Mouse (Mus musculus) embryonic facial prominence, embryonic 12.5 days (tissue): ENCODE data around the gene Pira2. TPM values are rescaled to one million over a fixed set of nuclear protein-coding genes. Genes with fewer than 3 reads are reported as not detected.
"Not testable (repeated sequence)": the region's sequence is repeated elsewhere in the genome, so short reads cannot be mapped to it uniquely, and the experiment has no call there.

Experiments
- ATAC-seq: fragments of 200-750 bp; cut with Nextera tagmentation; 2 replicates; pipeline ENCODE4 v1.8.0; 2017; ENCODE audit not compliant: insufficient number of reproducible peaks, insufficient read depth, low FRiP score, low TSS enrichment
- H3K27ac ChIP-seq: fragments of 300-500 bp; sonication (generic); 2 replicates; pipeline ENCODE4 v1.5.1; 2016; ENCODE audit warnings: mild to moderate bottlenecking
- H3K27me3 ChIP-seq: fragments of 300-500 bp; sonication (generic); 2 replicates; pipeline ENCODE4 v1.6.1; 2016; ENCODE audit warnings: mild to moderate bottlenecking, moderate library complexity
- H3K36me3 ChIP-seq: fragments of 300-500 bp; sonication (generic); 2 replicates; pipeline ENCODE4 v1.6.1; 2016; ENCODE audit warnings: mild to moderate bottlenecking
- H3K4me1 ChIP-seq: fragments of 300-500 bp; sonication (generic); 2 replicates; pipeline ENCODE4 v1.6.1; 2016
- H3K4me2 ChIP-seq: fragments of 300-500 bp; sonication (generic); replicated peaks from 2 replicates; pipeline ENCODE4 v1.6.1; 2016; ENCODE audit warnings: mild to moderate bottlenecking, moderate library complexity
- H3K4me3 ChIP-seq: fragments of 300-500 bp; sonication (generic); 2 replicates; pipeline ENCODE4 v1.5.1; 2016; ENCODE audit warnings: mild to moderate bottlenecking
- H3K9ac ChIP-seq: fragments of 300-500 bp; sonication (generic); 2 replicates; pipeline ENCODE4 v1.6.1; 2016; ENCODE audit warnings: mild to moderate bottlenecking, moderate library complexity
- H3K9me3 ChIP-seq: fragments of 300-500 bp; sonication (generic); 2 replicates; pipeline ENCODE4 v1.6.1; 2016; ENCODE audit warnings: mild to moderate bottlenecking, moderate library complexity
- WGBS: fragments of 180-500 bp; shearing (Covaris S2); methylation state at CpG from one replicate; pipeline ENCODE4 v1.1.7; 2016; 5-methylcytosine and 5-hydroxymethylcytosine counted together
- polyA plus RNA-seq: library from polyadenylated mRNA; unstranded; fragments of >200 nt; fragmentation: Nextera tagmentation; extraction: Ambion mirVana; gene quantifications from 2 replicates; pipeline ENCODE4 v1.2.1, GENCODE M21; 2016

Pira2 gene
- 0.09 and 0.17 TPM in 2 replicates for polyA plus RNA-seq

DNA sequence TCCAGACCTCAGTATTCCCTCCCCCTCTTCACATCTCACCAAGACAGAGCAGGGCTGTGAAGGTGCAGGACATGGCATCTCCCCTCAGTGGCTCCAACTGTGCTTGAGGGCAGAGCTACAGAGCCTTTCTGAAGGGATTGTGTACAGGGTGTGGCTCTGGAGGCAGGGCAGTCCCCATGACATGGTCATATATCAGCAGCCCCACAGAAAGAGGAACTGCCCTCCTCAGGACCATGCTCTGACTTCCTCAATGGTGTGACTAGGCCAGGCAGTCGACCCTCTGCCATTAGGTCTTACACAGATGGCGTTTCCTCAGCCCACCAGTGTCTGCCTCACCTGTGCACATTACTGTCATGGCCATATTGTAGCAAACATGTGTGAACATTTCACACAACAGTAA, at the start of gene Pira2:
Pira2 (minus strand) TSS at position 101 of the 400 bp plus-strand sequence.
- not testable (repeated sequence) for H3K4me3 ChIP-seq, H3K4me1 ChIP-seq, H3K36me3 ChIP-seq, H3K27ac ChIP-seq, H3K4me2 ChIP-seq, ATAC-seq, H3K9ac ChIP-seq, H3K27me3 ChIP-seq, H3K9me3 ChIP-seq
- no CpG with 5 or more reads among the region's 2 CpGs for WGBS

GRCm38 (mm10) chr7:3875032-3875431, 30.2 kb upstream of the Pira2 start:
- H3K4me1 ChIP-seq, H3K9ac ChIP-seq, H3K4me3 ChIP-seq, H3K36me3 ChIP-seq, H3K27me3 ChIP-seq, ATAC-seq, H3K9me3 ChIP-seq, H3K27ac ChIP-seq, H3K4me2 ChIP-seq: not testable (repeated sequence)
- no CpG with 5 or more reads among the region's 1 CpGs for WGBS

- not testable (repeated sequence) for H3K36me3 ChIP-seq, ATAC-seq
Observed at GRCm38 (mm10) chr7:3837854-3838253, 7.0 kb downstream of the Pira2 start.

GRCm38 (mm10) chr7:3830633-3831032, 14.2 kb downstream of the Pira2 start:
- not testable (repeated sequence) for H3K27me3 ChIP-seq, H3K4me2 ChIP-seq, H3K9me3 ChIP-seq, ATAC-seq, H3K4me1 ChIP-seq, H3K9ac ChIP-seq, H3K36me3 ChIP-seq, H3K4me3 ChIP-seq, H3K27ac ChIP-seq

More at GRCm38 (mm10) chr7:3837854-3838253, 7.0 kb downstream of the Pira2 start:
- H3K4me2 ChIP-seq, H3K4me3 ChIP-seq, H3K9ac ChIP-seq, H3K27me3 ChIP-seq, H3K27ac ChIP-seq, H3K9me3 ChIP-seq, H3K4me1 ChIP-seq: not testable (repeated sequence)
- WGBS, result no CpG with 5 or more reads among the region's 1 CpGs

GRCm38 (mm10) chr7:3825599-3825998, 19.3 kb downstream of the Pira2 start, which contains the start of gene Gm15448:
Gm15448 (minus strand) TSS chr7:3825687.
- not testable (repeated sequence) for ATAC-seq, H3K4me2 ChIP-seq, H3K4me3 ChIP-seq, H3K9ac ChIP-seq, H3K36me3 ChIP-seq, H3K27me3 ChIP-seq, H3K9me3 ChIP-seq, H3K27ac ChIP-seq, H3K4me1 ChIP-seq
- WGBS, result 67% methylated on average over 1 of the region's 3 CpGs

GRCm38 (mm10) chr7:3811912-3812311, 32.9 kb downstream of the Pira2 start:
- H3K4me1 ChIP-seq, H3K36me3 ChIP-seq, ATAC-seq, H3K27ac ChIP-seq, H3K27me3 ChIP-seq, H3K4me2 ChIP-seq, H3K9ac ChIP-seq, H3K9me3 ChIP-seq, H3K4me3 ChIP-seq: not testable (repeated sequence)

GRCm38 (mm10) chr7:3802935-3803334, 41.9 kb downstream of the Pira2 start:
- not testable (repeated sequence) for H3K4me2 ChIP-seq, H3K27ac ChIP-seq, ATAC-seq, H3K9me3 ChIP-seq, H3K4me3 ChIP-seq, H3K9ac ChIP-seq, H3K36me3 ChIP-seq, H3K27me3 ChIP-seq, H3K4me1 ChIP-seq
- 87% methylated on average over 4 of the region's 4 CpGs for WGBS

DNA sequence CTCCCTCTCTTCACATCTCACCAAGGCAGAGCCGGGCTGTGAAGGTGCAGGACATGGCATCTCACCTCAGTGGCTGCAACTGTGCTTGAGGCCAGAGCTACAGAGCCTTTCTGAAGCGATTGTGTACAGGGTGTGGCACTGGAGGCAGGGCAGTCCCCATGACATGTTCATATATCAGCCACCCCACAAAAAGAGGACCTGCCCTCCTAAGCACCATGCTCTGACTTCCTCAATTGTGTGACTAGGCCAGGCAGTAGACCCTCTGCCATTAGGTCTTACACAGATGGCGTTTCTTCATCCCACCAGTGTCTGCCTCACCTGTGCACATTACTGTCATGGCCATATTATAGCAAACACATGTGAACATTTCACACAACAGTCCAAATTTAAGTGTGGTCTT, 44.9 kb downstream of the Pira2 start:
- not testable (repeated sequence) for H3K4me1 ChIP-seq, H3K27me3 ChIP-seq, ATAC-seq, H3K9me3 ChIP-seq, H3K27ac ChIP-seq, H3K4me2 ChIP-seq, H3K36me3 ChIP-seq, H3K4me3 ChIP-seq, H3K9ac ChIP-seq
- WGBS, result 75% methylated on average over 3 of the region's 3 CpGs

GRCm38 (mm10) chr7:3796286-3796685, 48.6 kb downstream of the Pira2 start:
- not testable (repeated sequence) for H3K4me3 ChIP-seq, H3K9ac ChIP-seq, H3K27ac ChIP-seq, H3K36me3 ChIP-seq, ATAC-seq, H3K27me3 ChIP-seq, H3K9me3 ChIP-seq, H3K4me2 ChIP-seq, H3K4me1 ChIP-seq

Other genes with a start within 250 kb of the Pira2 start
- gene Oscar, start 228.9 kb downstream of the Pira2 start, polyA plus RNA-seq, result 0.22 and 0.23 TPM in 2 replicates
- 367 and 407 TPM in 2 replicates for gene Ndufa3, start 227.7 kb downstream of the Pira2 start, polyA plus RNA-seq
- 38.0 and 38.8 TPM in 2 replicates for gene Tfpt, start 215.1 kb downstream of the Pira2 start, polyA plus RNA-seq
- 129 and 130 TPM in 2 replicates for gene Prpf31, start 215.1 kb downstream of the Pira2 start, polyA plus RNA-seq
- gene Cnot3, start 199.8 kb downstream of the Pira2 start, polyA plus RNA-seq, result 65.5 and 66.1 TPM in 2 replicates
- gene Leng1, start 179.2 kb downstream of the Pira2 start, polyA plus RNA-seq, result 23.4 and 24.6 TPM in 2 replicates
- gene Tmc4, start 167.5 kb downstream of the Pira2 start, polyA plus RNA-seq, result 6.2 and 7.4 TPM in 2 replicates
- 283 and 284 TPM in 2 replicates for gene Tsen34, start 152.2 kb downstream of the Pira2 start, polyA plus RNA-seq
- gene Mboat7, start 151.5 kb downstream of the Pira2 start, polyA plus RNA-seq, result 58.3 and 60.8 TPM in 2 replicates
- gene Rps9, start 141.1 kb downstream of the Pira2 start, polyA plus RNA-seq, result 1,360 and 1,379 TPM in 2 replicates
- 0.08 TPM in 1 of 2 replicates, not detected in the other for gene Pirb, start 124.7 kb downstream of the Pira2 start, polyA plus RNA-seq
- gene Gm15448, start 19.4 kb downstream of the Pira2 start, polyA plus RNA-seq, result not detected in 2 replicates
- gene Gm14548, start 53.1 kb upstream of the Pira2 start, polyA plus RNA-seq, result not detected in 2 replicates
- 0.14 TPM in 1 of 2 replicates, not detected in the other for gene Lilra6, start 70.5 kb upstream of the Pira2 start, polyA plus RNA-seq
- 0.63 and 0.80 TPM in 2 replicates for gene Lair1, start 218.2 kb upstream of the Pira2 start, polyA plus RNA-seq